Mouse (Mus musculus) ES-E14 (cell line): Measurements from ENCODE around the gene Hrh3.

ENCODE experiments used
- HCFC1 ChIP-seq: IDR thresholded peaks from 2 replicates; pipeline ENCODE4 v1.6.1; 2012; ENCODE audit warnings: low read length, inconsistent platforms, borderline replicate concordance; ENCODE audit not compliant: insufficient read depth
- MAFK ChIP-seq: IDR thresholded peaks from 2 replicates; pipeline ENCODE4 v1.6.1; 2014; ENCODE audit warnings: mild to moderate bottlenecking, low read depth, low read length, inconsistent platforms; ENCODE audit not compliant: insufficient read depth

DNA sequence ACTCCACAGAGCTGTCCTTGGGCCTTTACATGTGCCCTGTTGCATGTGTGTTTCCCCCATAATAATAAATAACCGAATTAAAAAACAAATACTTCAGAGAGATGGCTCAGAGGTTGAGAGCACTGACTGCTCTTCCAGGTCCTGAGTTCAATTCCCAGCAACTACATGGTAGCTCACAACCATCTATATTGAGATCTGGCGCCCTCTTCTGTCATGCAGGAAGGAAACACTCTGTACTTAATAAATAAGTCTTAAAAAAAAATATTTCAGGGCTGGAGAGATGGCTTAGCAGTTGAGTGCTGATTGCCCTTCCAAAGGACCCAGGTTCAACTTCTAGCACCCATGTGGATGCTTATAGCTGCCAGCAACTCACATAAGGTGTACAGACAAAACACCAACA is 19.9 kb upstream of the Hrh3 start:
- no peak for TF ChIP-seq HCFC1
- no peak for TF ChIP-seq MAFK
